Mouse (Mus musculus) left cerebral cortex, adult 2 months (tissue): ENCODE measurements around the gene Zfp202. TPM values are rescaled to one million over a fixed set of nuclear protein-coding genes. Genes with fewer than 3 reads are reported as not detected.
"Not testable (repeated sequence)": the region's sequence is repeated elsewhere in the genome, so short reads cannot be mapped to it uniquely, and the experiment has no call there.

Experiments
- DNase-seq, 2 experiments: peaks; one replicate each; pipeline ENCODE4 v3.0.0; 2021 to 2022; ENCODE audit warnings: low spot score in 2 of 2, mixed read lengths in 1 of 2; ENCODE audit errors: extremely low spot score in 1 of 2
- H3K27ac ChIP-seq: fragments of 200-600 bp; 2 replicates; pipeline ENCODE4 v1.8.1; 2022
- H3K4me3 ChIP-seq: fragments of 200-600 bp; 2 replicates; pipeline ENCODE4 v1.8.1; 2022
- CTCF ChIP-seq: fragments of 200-600 bp; IDR thresholded peaks from 2 replicates; pipeline ENCODE4 v1.8.1; 2022; ENCODE audit warnings: antibody characterized with exemption, mild to moderate bottlenecking, moderate library complexity
- intact Hi-C: fragments of 180-260 bp; cut with DNase I; formaldehyde crosslinking; loops from one replicate; pipeline ENCODE4 v1.15.1; 2025
- long read RNA-seq, 2 experiments: library from polyadenylated mRNA; stranded (forward); transcript quantifications; one replicate each; pipeline ENCODE4 v2.0.0; 2021; ENCODE audit warnings: borderline mapping rate in 2 of 2
- total RNA-seq, 2 experiments: library from RNA; stranded (reverse); gene quantifications; 2 replicates each; pipeline ENCODE4 v1.2.3; 2021

Zfp202 gene
- total RNA-seq: 1 to 10 TPM; 3.2 to 4.0 TPM
- long read RNA-seq, experiment 1, partial matches to known transcripts: 0 of 5 reads
- long read RNA-seq, experiment 1, other reads (novel, unspliced or antisense): 1 of 5 reads
- long read RNA-seq, experiment 2, partial matches to known transcripts: 0 of 5 reads
- long read RNA-seq, experiment 2, other reads (novel, unspliced or antisense): 0 of 5 reads

- H3K27ac ChIP-seq: peak within 1 kb of the TSS; percentile 77
- peak within 1 kb of the TSS; percentile 96 for H3K4me3 ChIP-seq
- DNase-seq: peak; percentile 83 to 86
- TF ChIP-seq CTCF: peak; percentile 36
- intact Hi-C loops: loop anchor here (10.0 kb wide), 1 partner anchor 678 kb away; the partner anchor contains the start of gene Olfr957
Measured at GRCm38 (mm10) chr9:40192098-40193038, at the start of gene Zfp202. Zfp202 (plus strand) TSS chr9:40192316.

- H3K4me3 ChIP-seq: no peak overlapping the region
- no peak overlapping the region for H3K27ac ChIP-seq
- intact Hi-C loops: no loop called here
- TF ChIP-seq CTCF: no peak
- DNase-seq: no peak
Measured at GRCm38 (mm10) chr9:40155118-40155644, 36.9 kb upstream of the Zfp202 start.

GRCm38 (mm10) chr9:40166446-40166845, 25.7 kb upstream of the Zfp202 start:
- DNase-seq: no peak
- intact Hi-C loops: no loop called here
- H3K27ac ChIP-seq: no peak overlapping the region

GRCm38 (mm10) chr9:40177017-40177416, 15.1 kb upstream of the Zfp202 start:
- no peak for DNase-seq
- no peak overlapping the region for H3K4me3 ChIP-seq
- TF ChIP-seq CTCF: no peak
- H3K27ac ChIP-seq: no peak overlapping the region
- intact Hi-C loops: no loop called here

More at GRCm38 (mm10) chr9:40166446-40166845, 25.7 kb upstream of the Zfp202 start:
- no peak overlapping the region for H3K4me3 ChIP-seq
- TF ChIP-seq CTCF: no peak

- DNase-seq: no peak
- intact Hi-C loops: no loop called here
- Histone ChIP-seq H3K4me3 (no peak within 1 kb of the TSS), H3K27ac (no peak within 1 kb of the TSS)
- TF ChIP-seq CTCF: no peak
Measured at GRCm38 (mm10) chr9:40180620-40181019, 11.5 kb upstream of the Zfp202 start, which contains the start of gene Olfr986. Olfr986 (plus strand) TSS chr9:40180920.

- H3K27ac ChIP-seq, intact Hi-C loops, H3K4me3 ChIP-seq, DNase-seq: not testable (repeated sequence)
Measured at GRCm38 (mm10) chr9:40185166-40185565, 7.0 kb upstream of the Zfp202 start.

- Histone ChIP-seq H3K4me3 (peak overlapping the region; percentile 96), H3K27ac (peak overlapping the region; percentile 77)
- DNase-seq: no peak
- no peak for TF ChIP-seq CTCF
- intact Hi-C loops: loop anchor here (10.0 kb wide), 1 partner anchor 676 kb away; the partner anchor contains the start of gene Olfr957
Measured at GRCm38 (mm10) chr9:40191086-40191876, 835 bp upstream of the Zfp202 start.

- TF ChIP-seq CTCF: no peak
- intact Hi-C loops: loop anchor here (10.0 kb wide), 1 partner anchor 681 kb away; the partner anchor contains the start of gene Olfr957
- Histone ChIP-seq H3K4me3 (no peak overlapping the region), H3K27ac (no peak overlapping the region)
- DNase-seq: no peak
Measured at GRCm38 (mm10) chr9:40195981-40196380, 3.9 kb downstream of the Zfp202 start.

GRCm38 (mm10) chr9:40206546-40206950, 14.4 kb downstream of the Zfp202 start:
- no peak for TF ChIP-seq CTCF
- DNase-seq: no peak
- intact Hi-C loops: no loop called here
- Histone ChIP-seq H3K27ac (no peak overlapping the region), H3K4me3 (no peak overlapping the region)

- intact Hi-C loops: no loop called here
Measured at GRCm38 (mm10) chr9:40210744-40211143, 18.6 kb downstream of the Zfp202 start.

GRCm38 (mm10) chr9:40214058-40214457, 21.9 kb downstream of the Zfp202 start:
- TF ChIP-seq CTCF: no peak
- Histone ChIP-seq H3K4me3 (no peak overlapping the region), H3K27ac (no peak overlapping the region)
- no peak for DNase-seq
- intact Hi-C loops: no loop called here

More at GRCm38 (mm10) chr9:40210744-40211143, 18.6 kb downstream of the Zfp202 start:
- Histone ChIP-seq H3K4me3 (no peak overlapping the region), H3K27ac (no peak overlapping the region)
- DNase-seq: no peak
- no peak for TF ChIP-seq CTCF
